Mouse (Mus musculus): Measurements from ENCODE around the gene Olfr934.

Olfr934 gene

DNA sequence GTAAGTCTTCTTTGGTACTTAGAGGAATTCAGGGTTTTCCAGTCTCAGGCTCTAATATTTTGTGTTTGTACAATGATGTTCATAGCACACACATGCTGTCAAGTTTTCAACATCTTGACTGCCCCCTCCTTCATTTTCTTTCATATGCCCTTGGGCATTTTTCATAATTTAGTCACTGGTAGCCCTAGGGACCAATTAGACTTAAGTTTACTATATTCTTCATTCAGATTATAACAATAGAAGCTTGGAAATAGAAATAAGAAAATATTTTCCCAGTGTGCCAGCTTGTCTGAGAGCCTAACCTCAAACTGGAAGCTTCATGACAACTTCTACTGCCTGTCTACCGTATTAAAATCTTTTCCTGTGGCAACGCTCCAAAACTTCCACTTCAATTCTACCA is at the start of gene Olfr934:
Gene Olfr934 (minus strand): TSS at position 101 of the 400 bp plus-strand sequence.
- no peak for DNase-seq (ENCODE audit: low read depth, low spot score)

DNA sequence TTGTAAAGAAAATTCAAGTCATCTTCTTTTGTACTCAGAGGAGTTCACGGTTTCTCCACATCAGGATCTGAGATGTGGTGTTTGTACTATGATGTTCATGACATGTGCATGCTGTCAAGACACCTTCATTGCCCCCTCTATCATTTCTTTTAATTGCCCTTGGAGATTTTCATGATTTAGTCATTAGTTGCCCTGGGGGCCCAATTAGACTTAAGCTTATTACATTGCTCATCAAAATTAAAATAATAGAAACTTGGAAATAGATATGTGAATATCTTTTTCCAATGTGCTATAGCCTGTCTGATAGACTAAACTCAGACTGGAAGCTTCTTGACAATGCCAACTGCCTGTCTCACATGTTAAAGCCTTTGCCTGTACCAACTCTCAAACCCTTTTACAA is 35.2 kb upstream of the Olfr934 start, which contains the start of gene Olfr146:
Gene Olfr146 (minus strand): TSS at position 101 of the 400 bp plus-strand sequence.
- no peak for DNase-seq (ENCODE audit: low read depth, low spot score)

DNA sequence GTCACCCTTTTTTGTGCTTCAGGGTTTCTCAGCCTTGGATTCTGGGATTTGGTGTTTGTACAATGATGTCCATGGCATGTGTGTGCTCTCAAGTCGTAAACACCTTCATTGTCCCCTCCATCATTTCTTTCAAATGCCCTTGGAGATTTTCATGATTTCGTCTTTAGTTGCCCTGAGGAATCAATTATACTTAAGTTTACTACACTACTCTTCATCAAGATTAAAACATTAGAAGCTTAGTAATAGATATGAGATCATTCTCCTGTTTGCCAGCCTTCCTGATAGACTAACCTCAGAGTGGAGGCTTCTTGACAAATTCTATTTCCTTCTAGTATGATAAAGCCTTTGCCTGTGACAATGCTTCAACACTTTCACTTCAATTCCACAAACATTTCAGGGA is 11.5 kb upstream of the Olfr934 start, which contains the start of gene Olfr935:
Gene Olfr935 (minus strand): TSS at position 101 of the 400 bp plus-strand sequence.
- no peak for DNase-seq (ENCODE audit: low read depth, low spot score)

DNA sequence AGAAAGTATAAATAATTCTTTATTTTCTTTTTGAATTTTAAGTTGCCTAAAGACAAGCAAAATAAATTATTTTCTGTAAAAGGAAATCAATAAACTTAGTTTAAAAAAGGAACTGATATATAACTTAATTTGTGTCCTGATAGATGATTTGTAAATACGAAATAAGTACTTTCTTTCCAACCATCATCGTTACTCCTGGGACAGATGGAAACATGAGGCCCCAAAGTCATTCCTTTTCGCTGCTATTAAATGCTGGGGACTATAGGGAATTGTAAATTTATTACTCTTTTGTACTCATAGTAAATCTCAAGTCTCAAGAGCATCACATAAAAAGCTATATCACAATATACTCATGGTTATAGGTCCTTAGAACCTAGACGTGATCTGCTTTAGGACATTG is 16.1 kb downstream of the Olfr934 start, which contains the start of gene Olfr933:
Gene Olfr933 (plus strand): TSS at position 301 of the 400 bp plus-strand sequence.
- DNase-seq (ENCODE audit: low read depth, low spot score) = no peak

DNA sequence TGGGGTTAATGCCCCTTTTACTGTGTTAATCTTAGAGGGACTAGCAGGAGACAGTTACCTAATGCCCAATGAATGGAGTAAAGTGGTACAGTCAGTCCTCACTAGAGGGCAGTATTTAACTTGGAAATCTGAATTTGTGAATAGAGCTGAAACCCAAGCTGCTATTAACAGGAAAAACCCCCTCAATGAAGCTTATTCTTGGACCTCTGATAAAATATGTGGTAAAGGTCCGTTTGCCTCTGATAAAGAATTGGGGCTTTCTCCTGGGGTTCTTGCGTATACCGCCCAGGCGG is 34.0 kb downstream of the Olfr934 start:
- DNase-seq (ENCODE audit: low read depth, low spot score) = no peak

DNA sequence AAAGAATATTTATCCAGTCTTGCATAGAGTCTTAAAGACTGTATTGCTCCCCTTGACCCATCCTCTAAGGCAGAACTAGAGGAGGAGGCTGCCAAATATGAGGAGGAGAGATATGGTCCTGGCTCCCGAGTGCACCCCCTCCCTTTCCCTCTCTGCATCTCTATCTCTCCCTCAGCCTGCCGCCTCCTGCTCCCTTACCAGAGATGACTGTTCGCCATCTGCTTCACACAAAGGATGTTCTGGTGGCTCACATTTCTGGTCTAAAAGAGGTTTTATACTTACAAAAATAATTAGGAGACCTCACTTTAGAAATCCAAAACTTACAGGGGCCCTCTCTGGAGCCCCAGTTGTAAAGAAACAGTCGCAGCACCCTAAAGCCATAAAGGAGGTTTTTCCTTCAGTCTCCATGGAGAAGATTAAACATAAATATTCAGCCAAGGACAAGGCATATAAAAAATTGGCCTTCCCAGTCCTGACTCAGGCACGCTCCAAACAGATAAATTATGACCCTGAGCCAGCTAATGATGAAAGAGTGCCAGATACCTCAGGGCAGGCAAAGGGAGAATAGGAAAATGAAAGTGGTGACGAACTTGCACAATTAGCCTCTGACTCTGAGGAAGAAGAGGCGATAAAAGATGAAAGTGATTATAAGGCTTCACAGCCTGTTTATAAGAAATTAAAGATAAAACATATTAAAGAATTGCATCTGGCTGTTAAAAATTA is 34.6 kb downstream of the Olfr934 start:
- no peak for DNase-seq (ENCODE audit: low read depth, low spot score)

All from WW6 (cell line).